Mouse (Mus musculus): ENCODE data around the gene Adh1. TPM values are rescaled to one million over a fixed set of nuclear protein-coding genes. Genes with fewer than 3 reads are reported as not detected.

The Adh1 gene
- total RNA-seq, 1 experiment from 2014 or later: 0.93 TPM

- no peak for ATAC-seq (ENCODE audit: extremely low read depth, insufficient number of reproducible peaks, low FRiP score, poor library complexity, severe bottlenecking)
Observed at GRCm38 (mm10) chr3:138271297-138271696, 10.5 kb downstream of the Adh1 start.

GRCm38 (mm10) chr3:138273080-138273479 lies 12.3 kb downstream of the Adh1 start:
- ATAC-seq (ENCODE audit: extremely low read depth, insufficient number of reproducible peaks, low FRiP score, poor library complexity, severe bottlenecking): no peak

GRCm38 (mm10) chr3:138275100-138275499 lies 14.3 kb downstream of the Adh1 start:
- 0 out of 2 replicates have a peak, but pooled peaks have one; percentile 23 for ATAC-seq (ENCODE audit: extremely low read depth, insufficient number of reproducible peaks, low FRiP score, poor library complexity, severe bottlenecking)

- no peak for ATAC-seq (ENCODE audit: extremely low read depth, insufficient number of reproducible peaks, low FRiP score, poor library complexity, severe bottlenecking)
Observed at GRCm38 (mm10) chr3:138282556-138282955, 21.8 kb downstream of the Adh1 start.

GRCm38 (mm10) chr3:138283831-138284230 lies 23.0 kb downstream of the Adh1 start:
- ATAC-seq (ENCODE audit: extremely low read depth, insufficient number of reproducible peaks, low FRiP score, poor library complexity, severe bottlenecking): no peak

- no peak for ATAC-seq (ENCODE audit: extremely low read depth, insufficient number of reproducible peaks, low FRiP score, poor library complexity, severe bottlenecking)
Observed at GRCm38 (mm10) chr3:138285986-138286385, 25.2 kb downstream of the Adh1 start.

GRCm38 (mm10) chr3:138287686-138288085 lies 26.9 kb downstream of the Adh1 start:
- no peak for ATAC-seq (ENCODE audit: extremely low read depth, insufficient number of reproducible peaks, low FRiP score, poor library complexity, severe bottlenecking)

- ATAC-seq (ENCODE audit: extremely low read depth, insufficient number of reproducible peaks, low FRiP score, poor library complexity, severe bottlenecking): no peak
Observed at GRCm38 (mm10) chr3:138290672-138291071, 29.9 kb downstream of the Adh1 start.

GRCm38 (mm10) chr3:138291529-138292117 lies 30.8 kb downstream of the Adh1 start:
- no peak for ATAC-seq (ENCODE audit: extremely low read depth, insufficient number of reproducible peaks, low FRiP score, poor library complexity, severe bottlenecking)

- no peak for ATAC-seq (ENCODE audit: extremely low read depth, insufficient number of reproducible peaks, low FRiP score, poor library complexity, severe bottlenecking)
Observed at GRCm38 (mm10) chr3:138293298-138293895, 32.6 kb downstream of the Adh1 start.

GRCm38 (mm10) chr3:138300130-138300529 lies 39.3 kb downstream of the Adh1 start:
- ATAC-seq (ENCODE audit: extremely low read depth, insufficient number of reproducible peaks, low FRiP score, poor library complexity, severe bottlenecking): no peak

GRCm38 (mm10) chr3:138302676-138303075 lies 41.9 kb downstream of the Adh1 start:
- ATAC-seq (ENCODE audit: extremely low read depth, insufficient number of reproducible peaks, low FRiP score, poor library complexity, severe bottlenecking): no peak

- no peak for ATAC-seq (ENCODE audit: extremely low read depth, insufficient number of reproducible peaks, low FRiP score, poor library complexity, severe bottlenecking)
Observed at GRCm38 (mm10) chr3:138303771-138304488, 43.1 kb downstream of the Adh1 start.

- no peak for ATAC-seq (ENCODE audit: extremely low read depth, insufficient number of reproducible peaks, low FRiP score, poor library complexity, severe bottlenecking)
Observed at GRCm38 (mm10) chr3:138304489-138304871, 43.7 kb downstream of the Adh1 start.

- no peak for ATAC-seq (ENCODE audit: extremely low read depth, insufficient number of reproducible peaks, low FRiP score, poor library complexity, severe bottlenecking)
Observed at GRCm38 (mm10) chr3:138305486-138306289, 44.9 kb downstream of the Adh1 start.

- ATAC-seq (ENCODE audit: extremely low read depth, insufficient number of reproducible peaks, low FRiP score, poor library complexity, severe bottlenecking): no peak
Observed at GRCm38 (mm10) chr3:138306290-138306683, 45.5 kb downstream of the Adh1 start.

GRCm38 (mm10) chr3:138309910-138310309 lies 49.1 kb downstream of the Adh1 start:
- ATAC-seq (ENCODE audit: extremely low read depth, insufficient number of reproducible peaks, low FRiP score, poor library complexity, severe bottlenecking): no peak

- no peak for ATAC-seq (ENCODE audit: extremely low read depth, insufficient number of reproducible peaks, low FRiP score, poor library complexity, severe bottlenecking)
Observed at GRCm38 (mm10) chr3:138311015-138311414, 50.2 kb downstream of the Adh1 start.

GRCm38 (mm10) chr3:138312965-138313364 lies 52.2 kb downstream of the Adh1 start, which contains the start of gene Adh6a:
Gene Adh6a (plus strand): TSS chr3:138313286.
- ATAC-seq (ENCODE audit: extremely low read depth, insufficient number of reproducible peaks, low FRiP score, poor library complexity, severe bottlenecking): no peak

Measured in neutrophil, adult 5-6 weeks (primary cell).